Mouse (Mus musculus) subcutaneous adipose tissue, adult 2 months (tissue): ENCODE measurements around the gene Pstk. TPM values are rescaled to one million over a fixed set of nuclear protein-coding genes. Genes with fewer than 3 reads are reported as not detected.

Source experiments
- polyA plus RNA-seq: library from polyadenylated mRNA; depleted of rRNA; stranded (reverse); fragments of >200 nt; gene quantifications from 2 replicates; pipeline ENCODE4 v1.2.3, GENCODE M21; 2012; ENCODE audit warnings: low replicate concordance; rRNA removed

The Pstk gene
- 41.3 and 57.2 TPM in 2 replicates for polyA plus RNA-seq

DNA sequence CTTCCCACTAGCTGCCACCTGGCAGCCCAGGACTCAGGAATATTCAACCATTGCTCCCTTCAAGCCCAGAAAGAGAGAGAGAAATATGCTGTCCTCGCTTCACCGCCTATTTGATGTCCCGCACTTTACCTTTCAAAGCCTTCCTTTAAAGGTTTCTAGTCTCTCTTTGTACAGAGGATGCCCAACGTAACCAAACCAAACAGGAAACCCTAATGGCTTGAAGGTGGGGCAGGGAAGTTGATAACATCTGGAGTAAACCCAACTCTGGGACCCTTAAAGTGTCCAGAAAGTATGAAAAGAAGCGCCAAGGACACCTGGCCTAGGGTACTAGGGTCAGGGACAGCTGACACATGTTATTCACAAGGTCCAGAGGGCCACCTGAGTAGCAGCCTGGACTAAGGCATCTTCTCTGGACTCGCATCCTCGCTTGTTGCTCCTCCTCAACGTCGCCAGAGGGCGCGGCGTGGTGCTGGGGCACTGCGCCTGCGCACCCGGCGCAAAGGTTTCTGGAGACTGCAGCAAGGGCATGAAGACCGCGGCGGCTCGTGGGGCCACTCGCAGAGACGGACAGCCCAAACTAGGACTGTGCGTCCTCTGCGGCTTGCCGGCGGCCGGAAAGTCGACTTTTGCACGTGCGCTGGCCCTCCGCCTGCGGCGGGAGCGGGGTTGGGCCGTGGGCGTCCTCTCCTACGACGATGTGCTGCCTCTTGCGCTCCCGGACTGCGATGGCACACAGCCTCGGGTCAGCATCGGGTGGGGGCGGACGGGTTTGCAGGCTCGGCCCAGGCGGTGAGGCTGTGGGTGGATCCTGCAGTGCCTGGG, at the start of gene Pstk:
Gene Pstk, plus strand, starts transcription at position 494 of the 822 bp plus-strand sequence.

DNA sequence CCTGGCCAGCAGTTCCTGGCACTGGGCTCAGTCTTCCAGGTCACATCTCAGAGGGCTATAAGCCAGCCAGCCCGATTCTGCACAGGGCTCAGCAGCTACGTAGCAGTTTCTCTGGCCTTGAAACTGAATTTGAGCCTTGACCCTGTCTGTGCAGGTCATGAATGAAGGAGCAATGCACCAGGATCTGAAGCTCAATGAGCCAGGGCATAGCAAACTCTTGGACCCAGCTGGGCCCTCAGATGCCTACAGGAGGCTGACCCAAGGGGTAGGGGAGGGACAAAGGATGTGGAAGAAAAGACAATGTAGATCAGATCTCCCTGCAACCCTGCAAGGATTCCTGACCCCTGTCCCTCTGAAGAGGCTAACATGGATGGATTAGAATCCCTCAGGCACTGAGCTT, 48.7 kb upstream of the Pstk start, which contains the start of gene Cuzd1:
Gene Cuzd1, minus strand, starts transcription at position 101 of the 400 bp plus-strand sequence.

DNA sequence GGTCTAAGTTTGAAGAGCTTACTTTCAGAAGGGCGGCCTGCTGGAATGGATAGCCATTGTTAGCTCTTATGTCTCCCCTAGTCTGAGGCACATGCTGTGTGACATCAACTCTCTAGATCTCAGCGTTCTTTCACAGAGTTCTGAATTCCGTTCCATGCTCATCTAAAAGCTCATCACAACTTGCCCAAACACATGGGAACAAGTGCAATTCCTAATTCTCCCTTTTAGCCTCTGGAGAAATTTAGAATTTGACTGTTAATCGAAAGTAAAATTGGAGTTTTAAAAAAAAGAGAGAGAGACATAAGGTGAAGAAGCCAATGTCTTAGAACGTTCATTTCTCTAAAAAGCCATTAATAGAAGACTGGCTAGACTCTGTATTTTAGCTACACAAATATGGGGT, 41.5 kb upstream of the Pstk start, which contains the start of gene Fam24b:
Gene Fam24b, minus strand, starts transcription at position 101 of the 400 bp plus-strand sequence.

DNA sequence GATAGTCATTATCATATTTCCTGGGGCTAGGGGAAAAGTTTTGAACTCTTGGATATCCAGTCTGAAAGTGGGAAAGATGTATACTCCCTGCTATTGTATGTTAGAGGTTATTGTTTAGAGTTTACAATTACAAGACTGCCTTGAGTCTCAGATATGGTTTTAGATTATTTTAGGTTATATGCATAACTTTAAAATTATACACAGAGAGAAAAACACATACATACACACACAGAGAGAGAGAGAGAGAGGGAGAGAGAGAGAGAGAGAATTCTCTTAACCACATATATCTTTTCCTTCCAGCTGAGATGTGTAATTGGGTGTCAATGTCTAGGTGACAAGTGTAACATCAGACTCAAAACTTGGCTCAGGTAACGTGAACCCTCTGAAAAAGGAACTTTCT, 37.4 kb upstream of the Pstk start, which contains the start of gene Fam24a:
Gene Fam24a, plus strand, starts transcription at position 301 of the 400 bp plus-strand sequence.

DNA sequence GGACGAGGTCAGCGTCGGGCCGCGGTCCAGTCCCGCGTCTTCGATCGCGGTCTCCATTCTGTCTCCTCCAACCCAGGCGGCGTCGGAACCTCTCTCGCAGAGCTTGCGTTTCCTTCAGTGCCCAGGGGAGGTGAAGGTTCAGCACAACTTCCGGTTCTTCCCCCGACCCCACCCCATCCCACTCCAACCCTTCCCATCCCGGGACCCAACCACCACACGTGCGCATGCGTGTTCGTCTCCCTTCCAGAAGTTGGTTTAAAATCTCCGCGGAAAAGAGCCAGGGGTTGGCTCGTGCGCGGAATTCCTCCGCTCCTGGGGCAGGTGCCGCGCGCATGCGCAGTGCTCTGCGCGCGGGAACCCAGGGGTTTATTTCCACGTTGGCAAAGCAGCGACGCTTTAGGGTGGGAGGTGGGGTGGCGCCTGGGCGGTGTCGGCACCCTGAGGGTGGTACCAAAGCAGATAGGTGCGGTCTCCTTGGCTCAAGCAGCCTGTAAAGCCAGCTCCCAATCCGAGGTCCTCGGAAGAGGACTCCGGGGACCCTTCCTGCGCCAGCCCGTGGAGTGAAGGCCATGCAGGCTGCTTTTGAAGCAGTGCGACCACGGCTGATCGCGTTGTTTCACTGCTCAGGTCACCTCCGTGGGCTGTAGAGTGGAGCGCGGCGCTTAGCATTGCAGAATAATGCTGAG, 8.2 kb upstream of the Pstk start, which contains the start of gene 2310057M21Rik:
Gene 2310057M21Rik, minus strand, starts transcription at position 145 of the 686 bp plus-strand sequence.

DNA sequence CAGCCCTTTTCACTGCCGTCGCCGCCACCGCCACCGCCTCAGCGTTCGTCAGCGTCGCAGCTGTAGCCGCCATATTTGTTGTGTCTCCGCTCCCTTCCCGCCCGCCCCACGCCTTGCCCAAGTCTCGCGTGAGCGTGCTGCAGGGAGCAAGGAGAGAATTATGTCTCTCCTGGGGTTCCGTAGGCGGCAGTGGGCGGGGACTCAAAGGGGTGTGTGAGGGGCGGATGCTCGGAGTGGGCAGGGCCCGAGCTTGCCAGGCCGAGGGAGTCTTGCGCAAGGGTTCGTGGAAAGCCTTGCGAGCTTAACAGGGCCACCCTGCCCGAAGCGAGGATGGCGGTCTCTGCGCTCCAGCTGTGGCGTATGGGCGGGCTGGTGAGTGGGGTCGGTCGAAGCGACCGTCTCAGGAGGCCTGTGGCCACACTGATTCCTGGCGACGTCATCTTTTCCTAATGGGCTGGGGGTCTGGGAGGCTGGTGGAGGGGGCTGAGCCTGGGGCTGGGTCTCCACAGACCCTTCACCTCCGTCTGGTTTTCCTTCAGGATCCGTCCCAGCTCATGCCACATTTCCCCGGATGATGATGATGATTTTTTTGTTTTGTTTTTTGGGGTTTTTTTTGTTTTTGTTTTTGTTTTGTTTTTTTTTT, 39.6 kb downstream of the Pstk start, which contains the start of the genes Ikzf5 and Acadsb:
Gene Ikzf5, minus strand, starts transcription at position 106 of the 643 bp plus-strand sequence.
Gene Acadsb, plus strand, starts transcription at position 186 of the 643 bp plus-strand sequence.

Other genes starting within 250 kb of the Pstk start
- not detected in 2 replicates for gene 4933402N03Rik, start 224.8 kb upstream of the Pstk start, polyA plus RNA-seq
- not detected in 2 replicates for gene 5430419D17Rik, start 196.7 kb upstream of the Pstk start, polyA plus RNA-seq
- gene Cuzd1, start 48.8 kb upstream of the Pstk start, polyA plus RNA-seq = 0.49 and 2.1 TPM in 2 replicates
- not detected in 2 replicates for gene Fam24b, start 41.6 kb upstream of the Pstk start, polyA plus RNA-seq
- gene Fam24a, start 37.3 kb upstream of the Pstk start, polyA plus RNA-seq = not detected in 2 replicates
- gene 2310057M21Rik, start 8.4 kb upstream of the Pstk start, polyA plus RNA-seq = 5.7 and 7.4 TPM in 2 replicates
- 11.9 and 17.3 TPM in 2 replicates for gene Ikzf5, start 39.4 kb downstream of the Pstk start, polyA plus RNA-seq
- 28.5 and 40.5 TPM in 2 replicates for gene Acadsb, start 39.5 kb downstream of the Pstk start, polyA plus RNA-seq
- gene Hmx3, start 171.7 kb downstream of the Pstk start, polyA plus RNA-seq = not detected in 2 replicates
- not detected in 2 replicates for gene Hmx2, start 177.6 kb downstream of the Pstk start, polyA plus RNA-seq
- gene Bub3, start 189.1 kb downstream of the Pstk start, polyA plus RNA-seq = 68.4 and 94.8 TPM in 2 replicates